In genomic region chr7:75983029-75983808, GRCm38 (mm10) we compare ENCODE assay signal across 8 mouse cellular contexts.
DNase-seq lines count a peak whose midpoint lies in the region; ATAC-seq and TF ChIP-seq lines count a peak whose summit lies in the region.
"Had no signal": no experiment of that assay in that cellular context is flagged by ENCODE, and none has a peak within 500 bp of the region (broad histone marks: within the 10 kb centered on the region; RNA-seq: fewer than 3 reads in every experiment).

No protein-coding gene starts in this region.

- H3K9ac ChIP-seq in stomach, embryonic 14.5 days (replicated peaks; ENCODE audit: low read depth, low read length), result no peak overlapping the region
- H3K9ac ChIP-seq in stomach, postnatal 0 days (ENCODE audit: low read length), result no peak overlapping the region

- H3K4me1 ChIP-seq in stomach, embryonic 14.5 days (ENCODE audit: control insufficient read depth, insufficient read depth, low read length), result no peaks in the 10 kb centered on the region
- no peaks in the 10 kb centered on the region for H3K4me1 ChIP-seq in stomach, postnatal 0 days (replicated peaks; ENCODE audit: control insufficient read depth, insufficient read depth)

- ATAC-seq in stomach, embryonic 14.5 days (ENCODE audit: insufficient number of reproducible peaks, insufficient read depth, low FRiP score, low read depth), result no peak
- ATAC-seq in stomach, postnatal 0 days (ENCODE audit: low FRiP score, low TSS enrichment), result no peak

- WGBS in stomach, embryonic 14.5 days, result 13% methylated on average over 22 of the region's 23 CpGs
- WGBS in stomach, postnatal 0 days, result 15% methylated on average over 22 of the region's 23 CpGs

- no peak overlapping the region for H3K4me3 ChIP-seq in stomach, embryonic 14.5 days (ENCODE audit: low read depth, low read length)
- H3K4me3 ChIP-seq in stomach, postnatal 0 days (ENCODE audit: low read depth, low read length), result no peak overlapping the region
- H3K4me3 ChIP-seq: myocyte had no signal

- no peaks in the 10 kb centered on the region for H3K9me3 ChIP-seq in stomach, embryonic 14.5 days (ENCODE audit: control insufficient read depth, low read depth, low read length)
- H3K9me3 ChIP-seq in stomach, postnatal 0 days (ENCODE audit: control insufficient read depth, low read length), result no peaks in the 10 kb centered on the region

- no peak for TF ChIP-seq CTCF in stomach, postnatal 0 days (IDR thresholded peaks at IDR 0.05; ENCODE audit: low read depth)

- no peaks in the 10 kb centered on the region for H3K27me3 ChIP-seq in stomach, embryonic 14.5 days (ENCODE audit: control insufficient read depth, insufficient read depth, low read length)
- H3K27me3 ChIP-seq in stomach, postnatal 0 days (ENCODE audit: control insufficient read depth, insufficient read depth, low read length), result no peaks in the 10 kb centered on the region

- no peak overlapping the region for H3K27ac ChIP-seq in stomach, embryonic 14.5 days (ENCODE audit: low read length)
- no peak overlapping the region for H3K27ac ChIP-seq in stomach, postnatal 0 days (replicated peaks)

- no peaks in the 10 kb centered on the region for H3K36me3 ChIP-seq in stomach, embryonic 14.5 days (ENCODE audit: control insufficient read depth, insufficient read depth, low read length)
- H3K36me3 ChIP-seq in stomach, postnatal 0 days (ENCODE audit: control insufficient read depth, insufficient read depth, low read length), result no peaks in the 10 kb centered on the region

- DNase-seq in stomach, postnatal 0 days (ENCODE audit: low spot score), result no peak
- peak; percentile 16 for DNase-seq in frontal cortex, postnatal 36 days (ENCODE audit: low spot score in 2 of 2)
- peak; percentile 64 for DNase-seq in mesoderm, embryonic 11.5 days (ENCODE audit: low read depth, low spot score)
- DNase-seq in T-cell, adult 2 months (ENCODE audit: low spot score), result no peak
- DNase-seq in c-Kit-positive CD71-positive TER-119-positive erythroid progenitor cells, embryonic 14.5 days (ENCODE audit: low spot score), result no peak
- no peak for DNase-seq in adrenal gland, adult (ENCODE audit: inconsistent age in 2 of 2, low spot score in 1 of 2)

- peak overlapping the region; percentile 25; the same call in 1 of the 2 replicates for H3K4me2 ChIP-seq in stomach, embryonic 14.5 days (replicated peaks; ENCODE audit: low read depth, low read length)
- H3K4me2 ChIP-seq in stomach, postnatal 0 days (replicated peaks; ENCODE audit: low read depth), result no peak overlapping the region

- TF ChIP-seq EP300 in stomach, postnatal 0 days (optimal IDR thresholded peaks at IDR 0.05), result no peak

Comparison
In these comparisons a context has a peak if more than half of its experiments do, and no peak if none do; other contexts are left out.
1. DNase-seq: peak in frontal cortex, postnatal 36 days (2 of 2) and mesoderm, embryonic 11.5 days (single experiment); none in stomach, postnatal 0 days (single experiment), T-cell, adult 2 months (single experiment), c-Kit-positive CD71-positive TER-119-positive erythroid progenitor cells, embryonic 14.5 days (single experiment) and adrenal gland, adult (0 of 2).